Comparison of ENCODE assay signal across 9 mouse cellular contexts in genomic region chr17:12428369-12428768, GRCm38 (mm10). TPM values are rescaled to one million over a fixed set of nuclear protein-coding genes. Genes with fewer than 3 reads are reported as not detected.
DNase-seq lines count a peak whose midpoint lies in the region; ATAC-seq and TF ChIP-seq lines count a peak whose summit lies in the region.
"Had no signal": no experiment of that assay in that cellular context is flagged by ENCODE, and none has a peak within 500 bp of the region (broad histone marks: within the 10 kb centered on the region; RNA-seq: fewer than 3 reads in every experiment).

No protein-coding gene starts in this region.

- peak; percentile 43 for DNase-seq in midbrain, embryonic 10.5 days (ENCODE audit: low spot score)
- DNase-seq in limb, embryonic 14.5 days (ENCODE audit: low spot score): peak; percentile 69
- DNase-seq in retina, postnatal 1 day: peak; percentile 62
- DNase-seq in layer of hippocampus, postnatal 14 days (ENCODE audit: low spot score in 2 of 2): no peak
- no peak for DNase-seq in cerebellum, adult 11-12 months
- DNase-seq: heart, postnatal 14 days had no signal

- no peak overlapping the region for H3K4me2 ChIP-seq in midbrain, embryonic 15.5 days
- no peak overlapping the region for H3K4me2 ChIP-seq in forebrain, embryonic 12.5 days
- no peak overlapping the region for H3K4me2 ChIP-seq in limb, embryonic 14.5 days (replicated peaks; ENCODE audit: low read depth, low read length, severe bottlenecking)

- H3K36me3 ChIP-seq in midbrain, embryonic 10.5 days: no peaks in the 10 kb centered on the region
- H3K36me3 ChIP-seq in midbrain, embryonic 15.5 days (replicated peaks): no peaks in the 10 kb centered on the region
- H3K36me3 ChIP-seq in forebrain, embryonic 12.5 days (replicated peaks): no peaks in the 10 kb centered on the region
- H3K36me3 ChIP-seq in limb, embryonic 14.5 days (ENCODE audit: control insufficient read depth, insufficient read depth, low read length): no peaks in the 10 kb centered on the region

- H3K27ac ChIP-seq in midbrain, embryonic 10.5 days (replicated peaks): no peak overlapping the region
- H3K27ac ChIP-seq in midbrain, embryonic 15.5 days: no peak overlapping the region
- H3K27ac ChIP-seq in forebrain, embryonic 12.5 days: no peak overlapping the region
- no peak overlapping the region for H3K27ac ChIP-seq in limb, embryonic 14.5 days (replicated peaks; ENCODE audit: low read depth, low read length)

- H3K4me1 ChIP-seq in midbrain, embryonic 10.5 days: peaks cover 25% of the 10 kb centered on the region
- 0 out of 2 replicates have a peak, but pooled peaks cover 2% of the 10 kb centered on the region for H3K4me1 ChIP-seq in midbrain, embryonic 15.5 days
- H3K4me1 ChIP-seq in forebrain, embryonic 12.5 days: peaks cover 8% of the 10 kb centered on the region
- H3K4me1 ChIP-seq in limb, embryonic 14.5 days (ENCODE audit: control insufficient read depth, insufficient read depth, low read length): peaks cover 8% of the 10 kb centered on the region; the same call in 1 of the 2 replicates

- no peak for ATAC-seq in midbrain, embryonic 15.5 days (replicated peaks)
- peak; percentile 51; the same call in 1 of the 2 replicates for ATAC-seq in forebrain, embryonic 12.5 days (ENCODE audit: low FRiP score)
- peak; percentile 82 for ATAC-seq in limb, embryonic 14.5 days (ENCODE audit: low FRiP score, low read depth)

- no peak overlapping the region for H3K4me3 ChIP-seq in midbrain, embryonic 10.5 days
- no peak overlapping the region for H3K4me3 ChIP-seq in midbrain, embryonic 15.5 days
- no peak overlapping the region for H3K4me3 ChIP-seq in forebrain, embryonic 12.5 days (replicated peaks)
- H3K4me3 ChIP-seq in limb, embryonic 14.5 days (replicated peaks; ENCODE audit: low read length): no peak overlapping the region

- no peaks in the 10 kb centered on the region for H3K9me3 ChIP-seq in midbrain, embryonic 10.5 days (replicated peaks)
- no peaks in the 10 kb centered on the region for H3K9me3 ChIP-seq in midbrain, embryonic 15.5 days
- no peaks in the 10 kb centered on the region for H3K9me3 ChIP-seq in forebrain, embryonic 12.5 days
- H3K9me3 ChIP-seq in limb, embryonic 14.5 days (ENCODE audit: control insufficient read depth, low read length): no peaks in the 10 kb centered on the region

- H3K9ac ChIP-seq in midbrain, embryonic 15.5 days: no peak overlapping the region
- H3K9ac ChIP-seq in forebrain, embryonic 12.5 days: no peak overlapping the region
- H3K9ac ChIP-seq in limb, embryonic 14.5 days (ENCODE audit: low read depth, low read length, severe bottlenecking): no peak overlapping the region

- TF ChIP-seq POLR2A in limb, embryonic 14.5 days (IDR thresholded peaks at IDR 0.05; ENCODE audit: borderline replicate concordance, extremely low read depth, insufficient read depth, insufficient read length): no peak

- no peaks in the 10 kb centered on the region for H3K27me3 ChIP-seq in midbrain, embryonic 10.5 days (ENCODE audit: low read depth, poor library complexity, severe bottlenecking)
- H3K27me3 ChIP-seq in midbrain, embryonic 15.5 days (replicated peaks): no peaks in the 10 kb centered on the region
- H3K27me3 ChIP-seq in forebrain, embryonic 12.5 days: no peaks in the 10 kb centered on the region
- no peaks in the 10 kb centered on the region for H3K27me3 ChIP-seq in limb, embryonic 14.5 days (ENCODE audit: control insufficient read depth, insufficient read depth, low read length)

RNA-seq across cellular contexts. Expression of gene Plg, which starts 50.0 kb away (rescaled TPM):
- polyA plus RNA-seq in midbrain, embryonic 10.5 days (2016; fragmentation: Nextera tagmentation; extraction: Ambion mirVana): not detected in 2 replicates
- 0.09 and 0.55 TPM in 2 replicates for polyA plus RNA-seq in midbrain, embryonic 15.5 days (2015; fragmentation: Nextera tagmentation; extraction: Ambion mirVana)
- polyA plus RNA-seq in forebrain, embryonic 12.5 days (2016; fragmentation: Nextera tagmentation; extraction: Ambion mirVana): 0.10 TPM in 1 of 2 replicates, not detected in the other
- 0.04 and 0.20 TPM in 2 replicates for polyA plus RNA-seq in limb, embryonic 14.5 days (2012; rRNA removed)
- polyA plus RNA-seq in limb, embryonic 14.5 days (2014; fragmentation: Nextera tagmentation; extraction: Ambion mirVana): not detected in 2 replicates
- not detected for total RNA-seq in layer of hippocampus, postnatal 14 days (2021)
- total RNA-seq: heart, postnatal 14 days had no signal
- polyA plus RNA-seq: small intestine, adult 2 months had no signal

Comparison
In these comparisons a context has a peak if more than half of its experiments do, and no peak if none do; other contexts are left out.
1. DNase-seq: peak in midbrain, embryonic 10.5 days (single experiment), limb, embryonic 14.5 days (single experiment) and retina, postnatal 1 day (single experiment); none in layer of hippocampus, postnatal 14 days (0 of 2) and cerebellum, adult 11-12 months (single experiment).